Mouse (Mus musculus) hindbrain, embryonic 13.5 days (tissue): ENCODE results near the gene Aff3. TPM values are rescaled to one million over a fixed set of nuclear protein-coding genes. Genes with fewer than 3 reads are reported as not detected.

Source experiments
- ATAC-seq: fragments of 200-750 bp; cut with Nextera tagmentation; 2 replicates; pipeline ENCODE4 v1.8.0; 2017; ENCODE audit warnings: moderate TSS enrichment; ENCODE audit not compliant: low FRiP score
- H3K27ac ChIP-seq: fragments of 300-500 bp; sonication (generic); 2 replicates; pipeline ENCODE4 v1.5.1; 2015; ENCODE audit warnings: inconsistent platforms, mild to moderate bottlenecking, moderate library complexity
- H3K27me3 ChIP-seq: fragments of 300-500 bp; sonication (generic); 2 replicates; pipeline ENCODE4 v1.6.1; 2015; ENCODE audit warnings: mild to moderate bottlenecking, inconsistent platforms
- H3K36me3 ChIP-seq: fragments of 300-500 bp; sonication (generic); 2 replicates; pipeline ENCODE4 v1.6.1; 2015; ENCODE audit warnings: mild to moderate bottlenecking, inconsistent platforms
- H3K4me1 ChIP-seq: fragments of 300-500 bp; sonication (generic); replicated peaks from 2 replicates; pipeline ENCODE4 v1.6.1; 2015; ENCODE audit warnings: inconsistent platforms
- H3K4me2 ChIP-seq: fragments of 300-500 bp; sonication (generic); 2 replicates; pipeline ENCODE4 v1.6.1; 2015; ENCODE audit warnings: inconsistent platforms, mild to moderate bottlenecking, moderate library complexity
- H3K4me3 ChIP-seq: fragments of 300-500 bp; sonication (generic); 2 replicates; pipeline ENCODE4 v1.5.1; 2015; ENCODE audit warnings: mild to moderate bottlenecking, inconsistent platforms
- H3K9ac ChIP-seq: fragments of 300-500 bp; sonication (generic); 2 replicates; pipeline ENCODE4 v1.6.1; 2015; ENCODE audit warnings: mild to moderate bottlenecking, inconsistent platforms
- H3K9me3 ChIP-seq: fragments of 300-500 bp; sonication (generic); 2 replicates; pipeline ENCODE4 v1.6.1; 2016; ENCODE audit warnings: inconsistent platforms
- WGBS: fragments of 180-500 bp; shearing (Covaris S2); methylation state at CpG from one replicate; pipeline ENCODE4 v1.1.7; 2015; 5-methylcytosine and 5-hydroxymethylcytosine counted together
- polyA plus RNA-seq: library from polyadenylated mRNA; unstranded; fragments of >200 nt; fragmentation: Nextera tagmentation; extraction: Ambion mirVana; gene quantifications from 2 replicates; pipeline ENCODE4 v1.2.1, GENCODE M21; 2015

The Aff3 gene
- polyA plus RNA-seq, 1 experiment from 2014 or later, result 19.0 TPM

DNA sequence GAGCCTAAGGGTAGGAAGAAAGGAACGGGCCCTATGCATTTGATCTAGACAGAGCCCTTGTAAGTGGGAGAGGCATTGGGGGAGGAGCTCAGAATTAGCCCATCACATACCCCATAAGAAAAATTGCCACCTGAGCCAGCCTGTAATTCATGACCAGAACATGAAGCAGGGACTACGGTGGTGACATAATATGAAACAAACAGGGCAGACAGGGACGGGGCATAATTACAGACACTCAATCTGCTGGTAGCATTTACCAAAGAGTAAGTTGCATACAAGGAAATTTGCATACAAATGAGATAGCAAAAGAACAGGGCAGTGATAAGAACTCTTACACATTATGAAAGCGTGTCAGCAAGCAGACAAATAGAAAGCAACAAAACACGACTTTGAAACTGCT is 6.3 kb upstream of the Aff3 start:
- Histone ChIP-seq H3K9ac (no peak overlapping the region), H3K27ac (peak overlapping the region; percentile 15; the same call in 1 of the 2 replicates), H3K4me3 (no peak overlapping the region), H3K36me3 (no peaks in the 10 kb centered on the region), H3K4me2 (no peak overlapping the region), H3K27me3 (no peaks in the 10 kb centered on the region), H3K4me1 (peaks cover 2% of the 10 kb centered on the region; the same call in 1 of the 2 replicates), H3K9me3 (0 out of 2 replicates have a peak, but pooled peaks cover 4% of the 10 kb centered on the region)
- no peak for ATAC-seq
- WGBS, result 44% methylated on average over 5 of the region's 5 CpGs

DNA sequence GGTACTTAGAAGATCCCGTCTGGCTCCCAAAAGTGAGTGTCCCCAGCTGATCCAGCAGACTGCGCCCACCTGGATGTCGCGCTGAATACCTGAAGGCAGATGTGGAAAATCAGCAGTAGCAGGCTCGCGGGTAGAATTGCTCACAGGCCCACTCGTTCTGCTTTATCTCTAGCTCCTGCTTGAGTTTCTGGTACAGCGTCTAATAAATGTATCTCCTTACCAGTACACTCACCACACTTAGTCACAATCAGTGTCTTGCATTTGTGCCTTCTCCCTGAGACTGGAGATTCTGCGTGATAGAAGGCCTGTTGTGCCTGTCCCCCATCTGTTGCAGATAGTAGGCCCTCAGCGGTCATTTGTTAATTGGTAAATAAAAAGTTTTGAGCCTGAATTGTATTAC is 3.6 kb upstream of the Aff3 start:
- Histone ChIP-seq H3K4me3 (no peak overlapping the region), H3K36me3 (no peaks in the 10 kb centered on the region), H3K9me3 (no peaks in the 10 kb centered on the region), H3K4me1 (peaks cover 2% of the 10 kb centered on the region; the same call in 1 of the 2 replicates), H3K4me2 (no peak overlapping the region), H3K9ac (no peak overlapping the region), H3K27ac (no peak overlapping the region), H3K27me3 (no peaks in the 10 kb centered on the region)
- no peak for ATAC-seq
- WGBS, result 93% methylated on average over 10 of the region's 10 CpGs

DNA sequence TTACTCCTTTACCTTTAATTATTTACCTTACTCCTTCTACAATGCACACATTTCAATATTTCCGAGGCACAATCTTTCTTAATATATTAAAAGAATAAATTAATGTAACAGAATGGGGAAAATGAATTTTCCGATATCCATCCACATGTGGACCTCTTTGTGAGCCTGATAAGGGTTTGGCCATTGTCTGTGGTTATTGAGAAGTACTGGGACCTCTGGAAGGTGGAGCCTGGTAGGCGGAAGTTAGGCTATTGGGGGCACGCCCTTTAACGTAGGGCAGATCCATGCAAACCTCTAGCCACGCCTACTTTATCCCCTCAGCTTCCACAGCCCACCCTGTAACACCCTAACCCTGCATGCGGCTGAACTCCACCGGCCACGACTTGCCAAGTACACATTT is 3.1 kb upstream of the Aff3 start:
- 82% methylated on average over 9 of the region's 9 CpGs for WGBS
- no peak overlapping the region for H3K4me2 ChIP-seq
- no peak overlapping the region for H3K27ac ChIP-seq
- no peaks in the 10 kb centered on the region for H3K36me3 ChIP-seq
- peaks cover 2% of the 10 kb centered on the region; the same call in 1 of the 2 replicates for H3K4me1 ChIP-seq
- no peak for ATAC-seq
- H3K9ac ChIP-seq, result no peak overlapping the region
- no peaks in the 10 kb centered on the region for H3K9me3 ChIP-seq
- H3K4me3 ChIP-seq, result no peak overlapping the region
- H3K27me3 ChIP-seq, result no peaks in the 10 kb centered on the region

DNA sequence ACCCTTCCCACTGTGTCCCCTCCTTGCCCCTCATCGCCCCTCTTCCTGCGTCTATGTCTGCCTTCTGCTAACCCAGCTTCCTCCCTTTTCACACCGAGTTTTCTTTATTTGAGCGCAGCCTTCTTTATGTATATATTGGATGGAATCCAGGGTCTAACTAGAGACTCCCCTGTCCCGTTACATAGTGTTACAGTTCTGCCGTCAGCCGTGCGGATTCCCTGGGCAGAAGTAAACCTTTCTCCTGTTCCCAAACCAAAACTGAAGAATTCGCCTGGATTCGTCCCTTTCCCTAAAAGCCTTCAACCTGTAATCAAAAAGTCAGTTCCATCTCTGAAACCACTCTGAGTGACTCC is 2.0 kb upstream of the Aff3 start:
- ATAC-seq, result no peak
- WGBS, result 76% methylated on average over 10 of the region's 10 CpGs

DNA sequence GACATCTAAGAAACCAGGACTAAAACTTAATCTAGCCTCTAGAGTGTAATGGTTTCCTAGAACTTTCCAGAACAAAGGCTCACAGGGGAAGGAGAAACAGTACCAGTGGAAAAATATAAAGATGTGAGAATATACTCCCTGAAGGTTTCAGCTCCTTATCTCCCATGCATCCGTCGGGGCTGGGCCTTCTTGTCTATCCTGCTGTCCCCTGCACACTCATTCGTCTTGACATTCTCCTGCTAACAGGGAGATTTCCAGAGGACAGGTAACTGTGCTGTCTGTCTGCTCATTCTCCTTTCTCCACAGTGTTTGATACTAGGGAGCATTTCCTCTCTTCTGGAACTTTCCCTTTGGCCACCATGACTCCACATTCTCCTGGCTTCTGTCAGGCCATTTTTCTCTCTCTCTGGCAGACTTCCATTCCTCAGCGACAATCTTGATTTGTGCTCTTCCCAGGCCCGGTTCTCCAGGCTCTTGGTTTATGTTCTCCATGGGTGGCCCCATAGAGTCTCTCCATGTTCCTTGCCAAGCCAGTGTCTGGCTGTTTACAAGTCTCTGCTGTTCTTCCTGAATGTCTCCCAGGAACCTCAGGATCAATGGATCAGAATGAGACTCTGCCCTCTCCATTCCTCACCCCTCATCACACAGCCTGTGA is 1.5 kb upstream of the Aff3 start:
- Histone ChIP-seq H3K4me1 (peaks cover 2% of the 10 kb centered on the region; the same call in 1 of the 2 replicates), H3K4me3 (no peak overlapping the region), H3K27ac (no peak overlapping the region), H3K9me3 (no peaks in the 10 kb centered on the region), H3K9ac (no peak overlapping the region), H3K4me2 (no peak overlapping the region), H3K36me3 (no peaks in the 10 kb centered on the region), H3K27me3 (no peaks in the 10 kb centered on the region)
- 83% methylated on average over 5 of the region's 5 CpGs for WGBS
- ATAC-seq, result no peak

More for the DNA sequence above, 2.0 kb upstream of the Aff3 start:
- peaks cover 2% of the 10 kb centered on the region; the same call in 1 of the 2 replicates for H3K4me1 ChIP-seq
- no peak overlapping the region for H3K27ac ChIP-seq
- no peaks in the 10 kb centered on the region for H3K36me3 ChIP-seq
- H3K9me3 ChIP-seq, result no peaks in the 10 kb centered on the region
- H3K4me2 ChIP-seq, result no peak overlapping the region
- H3K27me3 ChIP-seq, result no peaks in the 10 kb centered on the region
- no peak overlapping the region for H3K4me3 ChIP-seq
- H3K9ac ChIP-seq, result no peak overlapping the region

DNA sequence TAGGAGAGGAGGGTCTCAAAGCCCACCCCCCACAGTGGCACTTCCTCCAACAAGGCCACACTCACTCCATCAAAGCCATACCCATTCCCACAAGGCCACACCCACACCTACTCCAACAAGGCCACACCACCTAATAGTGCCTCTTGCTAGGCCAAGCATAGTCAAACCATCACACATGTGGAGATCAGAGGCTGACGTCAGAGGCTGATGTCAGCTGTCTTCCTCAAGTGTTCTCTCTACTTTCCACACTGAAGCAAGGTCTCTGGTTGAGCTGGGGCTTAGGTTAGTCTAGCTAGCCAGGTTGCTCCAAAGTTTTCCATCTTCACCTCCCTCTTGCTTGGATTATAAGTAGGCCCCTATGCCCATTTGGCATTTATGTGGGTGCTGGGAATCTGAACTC is 856 bp upstream of the Aff3 start:
- no peaks in the 10 kb centered on the region; the same call in 1 of the 2 replicates for H3K4me1 ChIP-seq
- H3K4me2 ChIP-seq, result no peak overlapping the region
- WGBS, result 81% methylated on average over 1 of the region's 1 CpGs
- no peaks in the 10 kb centered on the region for H3K36me3 ChIP-seq
- H3K27me3 ChIP-seq, result no peaks in the 10 kb centered on the region
- H3K4me3 ChIP-seq, result no peak overlapping the region
- H3K9ac ChIP-seq, result no peak overlapping the region
- no peak overlapping the region for H3K27ac ChIP-seq
- ATAC-seq, result no peak
- H3K9me3 ChIP-seq, result no peaks in the 10 kb centered on the region

DNA sequence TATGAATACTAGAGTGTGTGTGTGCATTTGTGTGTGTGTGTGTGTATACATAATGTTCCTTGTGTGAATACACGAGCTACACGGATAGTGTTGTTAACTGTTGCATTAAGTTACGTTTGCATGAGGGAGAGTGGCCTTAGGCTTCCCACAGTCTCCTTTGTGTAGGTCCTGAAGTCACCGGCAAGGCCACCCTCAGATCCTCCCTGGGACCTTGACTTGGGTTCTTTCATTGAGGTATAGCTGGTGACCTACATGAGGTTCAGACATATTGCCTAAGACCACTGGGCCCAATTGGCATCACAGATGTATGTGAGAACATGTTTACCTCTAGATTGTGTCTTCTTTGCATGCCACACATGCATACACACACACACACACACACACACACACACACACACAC is 494 bp downstream of the Aff3 start:
- H3K27me3 ChIP-seq, result no peaks in the 10 kb centered on the region
- no peaks in the 10 kb centered on the region for H3K36me3 ChIP-seq
- no peaks in the 10 kb centered on the region; the same call in 1 of the 2 replicates for H3K4me1 ChIP-seq
- no peak for ATAC-seq
- no peak overlapping the region for H3K4me2 ChIP-seq
- H3K9me3 ChIP-seq, result no peaks in the 10 kb centered on the region
- 97% methylated on average over 4 of the region's 4 CpGs for WGBS
- no peak overlapping the region for H3K9ac ChIP-seq
- H3K4me3 ChIP-seq, result no peak overlapping the region
- H3K27ac ChIP-seq, result no peak overlapping the region

DNA sequence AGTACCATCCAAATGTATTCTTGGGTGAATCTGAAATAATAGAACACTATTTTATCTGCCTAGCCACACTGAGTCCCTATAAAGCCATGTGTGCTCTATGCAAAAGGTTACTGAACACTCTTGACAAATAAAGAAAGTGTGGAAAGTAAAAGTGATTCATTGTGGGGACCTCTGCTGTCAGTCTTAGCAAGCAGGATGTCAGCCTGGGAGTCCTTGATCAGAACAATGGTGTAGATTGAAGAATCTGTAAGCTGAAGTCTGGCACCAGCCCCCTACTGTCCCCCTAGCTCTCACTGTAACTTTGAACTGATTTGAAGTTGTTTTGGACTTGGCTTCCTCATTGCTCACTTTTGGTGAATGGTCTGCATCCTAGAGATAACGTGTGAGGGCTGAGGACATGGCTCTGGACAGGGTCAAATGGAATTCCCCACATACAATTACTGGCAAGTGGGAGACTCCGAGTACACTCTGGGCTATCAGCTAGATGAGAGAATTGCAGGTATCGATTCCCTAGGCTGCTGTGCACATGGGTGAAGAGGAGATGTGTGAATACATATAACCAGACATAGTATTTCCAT is 2.0 kb downstream of the Aff3 start:
- Histone ChIP-seq H3K36me3 (no peaks in the 10 kb centered on the region), H3K4me1 (no peaks in the 10 kb centered on the region; the same call in 1 of the 2 replicates), H3K9ac (no peak overlapping the region), H3K4me3 (no peak overlapping the region), H3K9me3 (no peaks in the 10 kb centered on the region), H3K4me2 (no peak overlapping the region), H3K27me3 (no peaks in the 10 kb centered on the region), H3K27ac (no peak overlapping the region)
- WGBS, result 86% methylated on average over 3 of the region's 3 CpGs
- ATAC-seq, result no peak

DNA sequence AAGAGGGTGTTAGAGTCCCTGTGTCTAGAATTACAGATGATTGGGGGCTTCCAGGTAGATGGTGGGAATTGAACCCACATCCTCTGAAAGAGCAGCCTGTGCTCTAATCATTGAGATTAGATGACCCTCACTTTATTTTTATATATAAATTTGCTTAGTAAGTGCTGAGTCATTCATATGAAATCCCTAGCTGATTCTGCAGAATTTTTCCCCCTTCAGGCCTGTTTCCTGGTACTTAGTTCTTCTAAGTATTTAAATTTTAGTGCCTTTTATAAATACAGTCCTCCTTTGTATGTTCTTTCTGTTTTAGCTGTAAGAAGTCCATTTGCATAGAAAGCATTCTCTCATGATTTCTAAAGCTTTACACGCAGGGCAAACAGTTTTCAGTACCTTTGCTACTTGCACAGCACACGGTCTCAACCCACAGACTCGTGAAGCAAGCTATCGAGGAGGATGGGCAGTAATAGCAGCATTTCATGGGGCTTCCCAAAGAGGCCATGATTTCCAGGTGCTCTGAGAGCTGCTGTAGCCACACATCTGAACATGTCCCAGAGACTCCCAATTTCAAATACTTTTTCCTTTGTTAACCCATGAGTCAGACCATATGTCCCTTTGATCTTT is 5.7 kb downstream of the Aff3 start:
- ATAC-seq, result no peak
- no peaks in the 10 kb centered on the region; the same call in 1 of the 2 replicates for H3K4me1 ChIP-seq
- no peaks in the 10 kb centered on the region for H3K36me3 ChIP-seq
- no peak overlapping the region for H3K4me3 ChIP-seq
- WGBS, result 81% methylated on average over 4 of the region's 4 CpGs
- no peak overlapping the region for H3K27ac ChIP-seq
- no peak overlapping the region for H3K4me2 ChIP-seq
- H3K9ac ChIP-seq, result no peak overlapping the region
- H3K9me3 ChIP-seq, result no peaks in the 10 kb centered on the region
- H3K27me3 ChIP-seq, result no peaks in the 10 kb centered on the region

DNA sequence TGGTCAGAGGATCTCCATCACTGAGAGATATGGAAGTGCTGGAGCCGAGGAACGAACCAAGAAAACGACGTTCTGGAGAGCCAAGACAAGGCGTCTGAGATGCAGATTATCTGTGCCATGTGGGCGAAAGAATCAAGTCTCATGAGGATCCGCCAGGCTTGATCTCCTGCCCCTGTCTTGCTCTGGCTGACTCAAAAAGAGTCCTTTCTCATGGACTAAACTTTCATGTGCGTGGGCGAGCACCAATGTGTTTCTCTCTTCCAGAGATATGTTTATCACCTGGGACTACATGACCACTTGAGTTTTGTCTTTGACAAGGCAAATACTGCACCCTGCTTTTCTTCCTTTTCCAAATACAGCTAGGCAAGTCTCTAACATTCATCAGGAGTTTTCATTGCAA is 6.4 kb downstream of the Aff3 start:
- no peak for ATAC-seq
- no peaks in the 10 kb centered on the region for H3K27me3 ChIP-seq
- H3K9me3 ChIP-seq, result no peaks in the 10 kb centered on the region
- no peak overlapping the region for H3K9ac ChIP-seq
- 89% methylated on average over 9 of the region's 9 CpGs for WGBS
- no peaks in the 10 kb centered on the region for H3K36me3 ChIP-seq
- H3K4me2 ChIP-seq, result no peak overlapping the region
- no peak overlapping the region for H3K27ac ChIP-seq
- H3K4me3 ChIP-seq, result no peak overlapping the region
- no peaks in the 10 kb centered on the region; the same call in 1 of the 2 replicates for H3K4me1 ChIP-seq

DNA sequence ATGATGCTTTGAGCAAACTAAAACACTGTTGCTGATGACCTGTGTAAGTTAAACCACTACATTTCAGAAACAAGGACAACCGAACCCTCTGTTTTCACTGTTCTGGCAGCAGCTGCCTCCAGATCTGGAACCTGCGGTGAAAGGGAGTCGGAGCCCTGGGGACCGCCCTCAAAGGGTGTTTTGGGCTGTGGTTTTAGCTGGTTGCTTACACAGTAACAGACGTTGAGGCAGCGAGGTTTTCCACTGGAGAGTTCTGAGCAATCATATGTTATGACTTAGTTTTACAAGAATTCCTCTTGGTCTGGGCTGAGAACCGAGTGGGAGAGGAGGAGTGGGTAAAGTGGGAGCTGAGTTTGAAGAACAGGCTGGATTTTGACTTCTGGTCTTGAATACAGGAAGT is 7.1 kb downstream of the Aff3 start:
- H3K36me3 ChIP-seq, result no peaks in the 10 kb centered on the region
- no peak for ATAC-seq
- WGBS, result 78% methylated on average over 7 of the region's 7 CpGs

DNA sequence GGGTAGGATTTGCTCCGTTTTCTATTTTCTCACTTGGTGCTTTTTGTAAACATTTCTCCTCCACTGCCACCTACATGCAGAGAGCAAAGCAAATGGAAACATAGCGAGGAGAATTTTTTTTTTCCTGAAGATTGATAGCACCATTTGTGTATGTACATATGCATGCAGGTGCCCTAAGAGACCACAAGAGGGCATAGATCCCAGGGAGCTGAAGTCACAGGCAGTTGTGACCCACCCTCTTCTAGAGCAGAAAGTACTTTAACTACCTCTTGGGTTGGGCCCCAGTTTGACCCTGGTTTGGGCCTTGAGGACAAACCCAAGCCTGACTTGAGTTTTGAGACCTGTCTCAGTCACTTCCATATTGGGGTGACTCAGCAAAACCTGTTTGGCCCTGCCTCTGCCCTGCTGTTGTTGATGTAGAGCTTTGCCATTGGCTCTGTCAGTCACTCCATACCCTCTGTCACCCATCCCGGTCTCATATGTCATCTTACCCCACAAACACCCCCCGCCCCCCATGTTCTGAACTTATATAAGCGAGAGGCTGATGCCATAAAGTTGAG is 9.7 kb downstream of the Aff3 start:
- H3K27me3 ChIP-seq, result no peaks in the 10 kb centered on the region
- WGBS, result 93% methylated on average over 5 of the region's 5 CpGs
- no peak overlapping the region for H3K9ac ChIP-seq
- no peak overlapping the region for H3K4me3 ChIP-seq
- H3K9me3 ChIP-seq, result no peaks in the 10 kb centered on the region
- no peak overlapping the region for H3K4me2 ChIP-seq
- H3K36me3 ChIP-seq, result no peaks in the 10 kb centered on the region
- no peaks in the 10 kb centered on the region; the same call in 1 of the 2 replicates for H3K4me1 ChIP-seq
- no peak for ATAC-seq
- no peak overlapping the region for H3K27ac ChIP-seq

More for the DNA sequence above, 7.1 kb downstream of the Aff3 start:
- H3K4me2 ChIP-seq, result no peak overlapping the region
- no peaks in the 10 kb centered on the region for H3K9me3 ChIP-seq
- no peaks in the 10 kb centered on the region; the same call in 1 of the 2 replicates for H3K4me1 ChIP-seq
- H3K4me3 ChIP-seq, result no peak overlapping the region
- H3K9ac ChIP-seq, result no peak overlapping the region
- H3K27ac ChIP-seq, result no peak overlapping the region
- no peaks in the 10 kb centered on the region for H3K27me3 ChIP-seq
